Mouse (Mus musculus) heart, adult 2 months (tissue): ENCODE measurements around the gene Tomm40l.

ENCODE experiments used
- CTCF ChIP-seq: fragments of 200-600 bp; IDR thresholded peaks from 2 replicates; pipeline ENCODE4 v1.8.1; 2022; ENCODE audit warnings: antibody characterized with exemption, mild to moderate bottlenecking, moderate library complexity
- EP300 ChIP-seq: fragments of 200-500 bp; IDR thresholded peaks from 2 replicates; pipeline ENCODE4 v1.6.1; 2011; ENCODE audit warnings: low read depth, low read length, control low read depth; ENCODE audit not compliant: insufficient read depth
- POLR2A ChIP-seq: fragments of 200-500 bp; IDR thresholded peaks from 2 replicates; pipeline ENCODE4 v1.6.1; 2011; ENCODE audit warnings: mild to moderate bottlenecking, low read depth, low read length, control low read depth; ENCODE audit not compliant: insufficient read depth

GRCm38 (mm10) chr1:171189046-171189445 is 33.3 kb downstream of the Tomm40l start:
- TF ChIP-seq POLR2A (no peak), EP300 (no peak), CTCF (no peak)
